Mouse (Mus musculus) CD4-positive, CD25-positive, alpha-beta regulatory T cell, adult 2 months (primary cell): ENCODE measurements around the gene Schip1.

ENCODE experiments used
- DNase-seq: peaks from one replicate; pipeline ENCODE4 v3.0.0-alpha.2; 2012; ENCODE audit warnings: low read depth, low spot score

Schip1 gene

GRCm38 (mm10) chr3:68545898-68546297 lies 481.3 kb downstream of the Schip1 start:
- DNase-seq, result no peak

GRCm38 (mm10) chr3:68555087-68555662 lies 490.6 kb downstream of the Schip1 start:
- DNase-seq, result no peak

- DNase-seq, result no peak
These were observed 492.3 kb downstream of the Schip1 start for GRCm38 (mm10) chr3:68556891-68557290.

- no peak for DNase-seq
These were observed 494.1 kb downstream of the Schip1 start for GRCm38 (mm10) chr3:68558744-68559143.

GRCm38 (mm10) chr3:68560057-68560456 lies 495.5 kb downstream of the Schip1 start:
- DNase-seq, result no peak

- peak; percentile 6 for DNase-seq
These were observed 498.2 kb downstream of the Schip1 start for GRCm38 (mm10) chr3:68562838-68563237.

GRCm38 (mm10) chr3:68563922-68564321 lies 499.3 kb downstream of the Schip1 start:
- DNase-seq, result no peak

- DNase-seq, result no peak
These were observed 500.5 kb downstream of the Schip1 start for GRCm38 (mm10) chr3:68564978-68565674.

GRCm38 (mm10) chr3:68565675-68566055 lies 501.1 kb downstream of the Schip1 start:
- DNase-seq, result no peak

GRCm38 (mm10) chr3:68567581-68567980 lies 503.0 kb downstream of the Schip1 start:
- no peak for DNase-seq

- DNase-seq, result no peak
These were observed 503.5 kb downstream of the Schip1 start for GRCm38 (mm10) chr3:68568149-68568548.

GRCm38 (mm10) chr3:68568716-68569115 lies 504.1 kb downstream of the Schip1 start:
- DNase-seq, result no peak

GRCm38 (mm10) chr3:68570319-68570718 lies 505.7 kb downstream of the Schip1 start:
- DNase-seq, result no peak

- no peak for DNase-seq
These were observed 507.9 kb downstream of the Schip1 start for GRCm38 (mm10) chr3:68572249-68573225.

GRCm38 (mm10) chr3:68573226-68573624 lies 508.6 kb downstream of the Schip1 start:
- DNase-seq, result no peak

- no peak for DNase-seq
These were observed 509.5 kb downstream of the Schip1 start for GRCm38 (mm10) chr3:68574097-68574496.

- DNase-seq, result no peak
These were observed 510.0 kb downstream of the Schip1 start for GRCm38 (mm10) chr3:68574565-68574964.

- no peak for DNase-seq
These were observed 511.2 kb downstream of the Schip1 start for GRCm38 (mm10) chr3:68575636-68576340.

- DNase-seq, result no peak
These were observed 511.8 kb downstream of the Schip1 start for GRCm38 (mm10) chr3:68576431-68576830.

GRCm38 (mm10) chr3:68576948-68577347 lies 512.3 kb downstream of the Schip1 start:
- no peak for DNase-seq

GRCm38 (mm10) chr3:68581591-68581990 lies 517.0 kb downstream of the Schip1 start:
- no peak for DNase-seq
